Mouse (Mus musculus): Measurements from ENCODE around the gene Mmp19. TPM values are rescaled to one million over a fixed set of nuclear protein-coding genes. Genes with fewer than 3 reads are reported as not detected.

Mmp19 gene
- polyA plus RNA-seq, 1 experiment, result 0.01 TPM

DNA sequence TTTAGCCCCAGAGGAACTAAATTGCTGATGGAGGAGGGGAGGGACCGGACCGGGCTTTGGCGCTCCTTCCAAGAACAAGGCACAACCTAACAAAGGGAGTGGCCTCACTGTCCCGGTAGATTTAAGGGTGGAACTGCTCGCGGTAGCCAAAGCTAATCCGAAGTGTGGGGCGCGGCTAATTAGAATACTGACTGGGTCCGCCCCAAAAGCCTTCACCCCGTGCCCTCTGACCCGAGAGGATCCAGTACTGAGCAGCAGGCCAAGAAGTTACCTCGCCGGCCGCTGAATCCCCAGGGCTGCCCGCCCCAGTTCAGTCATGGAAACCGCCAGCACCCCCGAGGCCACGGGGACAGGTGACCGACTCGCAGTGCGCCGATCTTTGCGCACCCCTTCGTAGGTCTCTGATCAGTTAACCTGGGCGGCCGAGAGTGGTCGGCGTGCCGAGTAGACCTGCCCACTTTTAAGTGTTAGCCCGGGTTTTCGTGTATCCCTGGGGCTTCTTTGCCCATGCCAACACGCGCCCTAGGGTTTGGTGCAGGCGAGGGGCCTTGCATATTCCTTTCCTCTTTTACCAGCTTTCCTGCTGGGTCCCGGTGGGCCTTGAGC lies 43.0 kb upstream of the Mmp19 start, which contains the start of gene Pym1:
Pym1 (plus strand) TSS at position 244 of the 606 bp plus-strand sequence.
- peaks cover 2% of the 10 kb centered on the region; the same call in 1 of the 2 replicates for H3K9me3 ChIP-seq (ENCODE audit: control insufficient read depth, low read length)
- TF ChIP-seq TAL1 (IDR thresholded peaks at IDR 0.05; ENCODE audit: low read length) (no peak), GATA1 (IDR thresholded peaks at IDR 0.05; ENCODE audit: low read length) (no peak)
- H3K4me1 ChIP-seq (ENCODE audit: control insufficient read depth), result peaks cover 48% of the 10 kb centered on the region
- peak within 1 kb of the TSS; percentile 94 for H3K4me3 ChIP-seq (replicated peaks)
- peaks cover 18% of the 10 kb centered on the region for H3K36me3 ChIP-seq (ENCODE audit: control insufficient read depth)
- peaks cover 40% of the 10 kb centered on the region for H3K27me3 ChIP-seq (ENCODE audit: control insufficient read depth)

DNA sequence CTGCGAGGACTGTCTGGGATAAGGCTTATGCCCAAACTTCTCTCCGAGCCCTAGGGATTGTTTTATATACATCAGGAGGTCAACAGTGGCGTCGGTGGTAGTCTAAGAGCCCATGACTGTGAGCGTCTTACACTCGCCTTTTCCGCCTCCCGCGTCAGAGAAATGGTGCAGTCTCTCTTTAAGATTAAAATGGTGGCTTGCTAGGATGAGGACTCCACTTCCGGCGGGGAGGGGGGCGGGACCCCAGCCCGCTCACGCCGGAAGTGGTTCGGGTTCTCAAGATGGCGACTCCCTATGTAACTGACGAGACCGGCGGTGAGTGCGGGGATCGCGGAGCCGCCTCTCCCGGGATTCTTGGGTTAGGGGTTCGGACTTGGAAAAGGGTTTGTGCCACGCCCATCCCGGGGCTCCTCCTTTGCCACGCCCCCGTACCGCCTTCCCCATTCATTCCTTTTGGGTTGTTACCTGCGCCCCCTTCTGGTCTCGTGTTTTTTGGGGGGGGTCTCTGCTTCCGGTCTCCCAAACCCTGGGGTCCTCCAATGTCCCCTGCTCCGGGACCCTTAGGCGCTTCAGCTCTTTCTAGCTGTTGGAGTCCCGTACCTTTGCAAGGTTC lies 42.4 kb upstream of the Mmp19 start:
- Histone ChIP-seq H3K36me3 (ENCODE audit: control insufficient read depth) (peaks cover 24% of the 10 kb centered on the region), H3K27me3 (ENCODE audit: control insufficient read depth) (peaks cover 34% of the 10 kb centered on the region), H3K4me1 (ENCODE audit: control insufficient read depth) (peaks cover 48% of the 10 kb centered on the region), H3K9me3 (ENCODE audit: control insufficient read depth, low read length) (peaks cover 2% of the 10 kb centered on the region; the same call in 1 of the 2 replicates), H3K4me3 (replicated peaks) (peak overlapping the region; percentile 94)
- no peak for TF ChIP-seq TAL1 (IDR thresholded peaks at IDR 0.05; ENCODE audit: low read length)
- no peak for TF ChIP-seq GATA1 (IDR thresholded peaks at IDR 0.05; ENCODE audit: low read length)

DNA sequence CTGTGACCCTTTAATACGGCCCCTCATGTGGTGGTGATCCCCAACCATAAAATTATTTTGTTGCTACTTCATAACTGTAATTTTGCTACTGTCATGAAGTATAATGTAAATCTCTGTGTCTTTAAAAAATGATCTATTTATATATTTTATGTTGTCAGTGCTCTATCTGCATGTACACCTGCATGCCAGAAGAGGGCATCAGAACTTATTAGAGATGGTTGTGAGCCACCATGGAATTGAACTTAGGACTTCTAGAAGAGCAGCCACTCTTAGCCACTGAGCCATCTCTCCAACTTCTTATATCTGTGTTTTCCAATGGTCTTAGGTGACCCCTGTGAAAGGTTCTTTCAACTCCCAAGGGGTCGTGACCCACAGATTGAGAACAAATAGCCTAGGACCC lies 17.8 kb upstream of the Mmp19 start:
- TF ChIP-seq GATA1 (IDR thresholded peaks at IDR 0.05; ENCODE audit: low read length), result no peak
- TF ChIP-seq TAL1 (IDR thresholded peaks at IDR 0.05; ENCODE audit: low read length), result no peak
- peaks cover 4% of the 10 kb centered on the region for H3K4me1 ChIP-seq (ENCODE audit: control insufficient read depth)
- H3K36me3 ChIP-seq (ENCODE audit: control insufficient read depth), result no peaks in the 10 kb centered on the region; the same call in 1 of the 2 replicates
- no peak overlapping the region for H3K4me3 ChIP-seq (replicated peaks)
- H3K27me3 ChIP-seq (ENCODE audit: control insufficient read depth), result peaks cover 2% of the 10 kb centered on the region
- H3K9me3 ChIP-seq (ENCODE audit: control insufficient read depth, low read length), result no peaks in the 10 kb centered on the region

DNA sequence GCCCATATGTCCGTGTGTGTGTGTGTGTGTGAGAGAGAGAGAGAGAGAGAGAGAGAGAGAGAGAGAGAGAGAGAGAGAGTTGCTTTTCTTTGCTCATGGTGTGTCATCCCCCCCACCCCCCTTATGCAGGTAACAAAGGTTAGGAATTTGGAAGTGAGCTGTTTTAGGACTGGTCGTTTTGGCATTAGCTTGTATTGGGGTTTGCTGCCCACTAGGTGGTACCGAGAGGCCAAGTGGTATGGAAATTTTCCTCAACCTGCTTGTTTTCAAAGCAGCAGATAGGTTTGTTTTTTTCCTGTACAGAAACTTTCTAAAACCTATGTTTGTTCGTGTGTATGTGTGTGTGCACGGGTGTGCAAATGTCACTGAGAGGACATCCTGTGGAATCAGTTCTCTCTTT lies 17.0 kb upstream of the Mmp19 start:
- no peak overlapping the region for H3K4me3 ChIP-seq (replicated peaks)
- no peaks in the 10 kb centered on the region for H3K36me3 ChIP-seq (ENCODE audit: control insufficient read depth)
- H3K9me3 ChIP-seq (ENCODE audit: control insufficient read depth, low read length), result no peaks in the 10 kb centered on the region
- H3K27me3 ChIP-seq (ENCODE audit: control insufficient read depth), result peaks cover 2% of the 10 kb centered on the region
- peaks cover 4% of the 10 kb centered on the region for H3K4me1 ChIP-seq (ENCODE audit: control insufficient read depth)
- no peak for TF ChIP-seq GATA1 (IDR thresholded peaks at IDR 0.05; ENCODE audit: low read length)
- no peak for TF ChIP-seq TAL1 (IDR thresholded peaks at IDR 0.05; ENCODE audit: low read length)

DNA sequence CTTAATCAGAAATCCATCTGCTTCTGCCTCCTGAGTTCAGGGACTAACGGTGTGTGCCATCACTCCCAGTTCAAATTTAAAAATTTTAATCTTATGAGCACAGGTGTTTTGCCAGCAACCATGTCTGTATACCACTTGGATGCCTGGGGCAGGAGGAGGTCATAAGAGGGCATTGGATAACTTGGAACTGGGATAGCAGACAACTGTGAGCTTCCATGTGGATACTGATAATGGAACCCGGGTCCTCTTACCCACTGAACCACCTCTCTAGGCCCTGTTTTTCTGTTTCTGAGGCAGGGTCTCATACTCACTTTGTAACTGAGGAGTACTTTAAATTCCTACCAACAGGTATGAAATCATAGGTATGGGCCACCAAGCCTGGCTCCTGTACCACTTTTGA lies 12.3 kb upstream of the Mmp19 start:
- TF ChIP-seq GATA1 (IDR thresholded peaks at IDR 0.05; ENCODE audit: low read length) (no peak), TAL1 (IDR thresholded peaks at IDR 0.05; ENCODE audit: low read length) (no peak)
- Histone ChIP-seq H3K27me3 (ENCODE audit: control insufficient read depth) (peaks cover 2% of the 10 kb centered on the region), H3K36me3 (ENCODE audit: control insufficient read depth) (no peaks in the 10 kb centered on the region), H3K4me1 (ENCODE audit: control insufficient read depth) (no peaks in the 10 kb centered on the region), H3K4me3 (replicated peaks) (no peak overlapping the region), H3K9me3 (ENCODE audit: control insufficient read depth, low read length) (peaks cover 8% of the 10 kb centered on the region)

DNA sequence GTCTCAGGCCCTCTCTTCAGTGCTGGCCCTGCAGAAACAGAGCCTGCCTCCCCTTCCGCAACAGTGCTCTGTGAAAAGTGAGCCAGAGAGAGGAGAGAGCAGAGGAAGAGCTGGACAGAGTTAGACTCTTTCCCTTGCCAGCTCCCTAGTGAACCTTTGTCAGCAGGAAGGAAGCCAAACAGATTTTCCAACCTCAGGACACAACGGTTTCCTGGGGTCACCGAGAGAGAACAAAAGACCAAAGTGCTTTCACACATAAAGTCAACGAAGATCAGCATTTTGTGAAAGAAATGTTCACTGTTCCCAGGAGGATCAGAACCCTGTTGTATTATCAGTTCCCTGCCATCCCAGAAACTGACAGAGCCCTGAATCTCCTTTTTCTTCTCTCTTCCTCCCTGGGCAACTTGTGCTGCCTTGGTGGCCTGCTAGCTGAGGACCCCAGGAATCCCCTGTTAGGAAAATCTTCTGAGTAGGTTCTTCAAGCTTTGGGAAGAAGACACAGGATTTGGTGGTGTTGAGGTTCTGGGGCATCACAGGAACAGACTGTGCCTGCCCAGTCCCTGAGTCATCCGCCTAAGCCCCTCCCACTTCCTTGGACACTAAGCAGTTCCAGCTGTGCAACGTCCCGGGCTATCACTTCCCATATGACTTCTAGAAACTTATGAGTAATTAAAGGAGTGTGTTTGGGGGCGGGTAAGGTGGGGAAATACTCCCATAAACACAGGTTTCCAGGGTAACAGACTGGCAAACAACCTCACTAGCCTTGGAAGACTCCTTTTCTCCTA lies 11.5 kb upstream of the Mmp19 start:
- Histone ChIP-seq H3K36me3 (ENCODE audit: control insufficient read depth) (no peaks in the 10 kb centered on the region), H3K9me3 (ENCODE audit: control insufficient read depth, low read length) (peaks cover 16% of the 10 kb centered on the region), H3K4me3 (replicated peaks) (no peak overlapping the region), H3K4me1 (ENCODE audit: control insufficient read depth) (no peaks in the 10 kb centered on the region), H3K27me3 (ENCODE audit: control insufficient read depth) (peaks cover 2% of the 10 kb centered on the region)
- TF ChIP-seq TAL1 (IDR thresholded peaks at IDR 0.05; ENCODE audit: low read length), result no peak
- no peak for TF ChIP-seq GATA1 (IDR thresholded peaks at IDR 0.05; ENCODE audit: low read length)

DNA sequence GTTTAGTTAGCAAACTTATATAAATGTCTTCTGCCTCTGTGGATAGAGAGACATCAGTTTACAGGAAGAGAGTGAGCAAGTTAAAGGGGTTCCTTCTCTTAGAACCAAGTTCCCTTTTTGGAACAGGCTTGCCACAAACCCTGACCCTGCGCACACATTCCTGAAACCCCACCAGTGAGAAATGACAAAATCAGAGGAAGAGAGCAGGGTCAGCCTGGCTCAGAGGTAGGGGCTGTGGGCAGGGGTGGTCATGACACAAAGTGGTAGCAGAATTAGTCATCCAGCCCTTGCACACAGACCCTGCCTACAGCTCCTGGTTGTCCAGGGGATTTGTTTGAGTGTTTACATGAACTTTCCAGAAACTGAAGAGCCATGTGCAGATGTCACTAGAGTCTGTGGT lies 10.5 kb upstream of the Mmp19 start:
- H3K4me1 ChIP-seq (ENCODE audit: control insufficient read depth), result no peaks in the 10 kb centered on the region
- no peaks in the 10 kb centered on the region for H3K36me3 ChIP-seq (ENCODE audit: control insufficient read depth)
- H3K9me3 ChIP-seq (ENCODE audit: control insufficient read depth, low read length), result peaks cover 18% of the 10 kb centered on the region
- no peak for TF ChIP-seq TAL1 (IDR thresholded peaks at IDR 0.05; ENCODE audit: low read length)
- TF ChIP-seq GATA1 (IDR thresholded peaks at IDR 0.05; ENCODE audit: low read length), result no peak
- peaks cover 2% of the 10 kb centered on the region for H3K27me3 ChIP-seq (ENCODE audit: control insufficient read depth)
- H3K4me3 ChIP-seq (replicated peaks), result no peak overlapping the region

DNA sequence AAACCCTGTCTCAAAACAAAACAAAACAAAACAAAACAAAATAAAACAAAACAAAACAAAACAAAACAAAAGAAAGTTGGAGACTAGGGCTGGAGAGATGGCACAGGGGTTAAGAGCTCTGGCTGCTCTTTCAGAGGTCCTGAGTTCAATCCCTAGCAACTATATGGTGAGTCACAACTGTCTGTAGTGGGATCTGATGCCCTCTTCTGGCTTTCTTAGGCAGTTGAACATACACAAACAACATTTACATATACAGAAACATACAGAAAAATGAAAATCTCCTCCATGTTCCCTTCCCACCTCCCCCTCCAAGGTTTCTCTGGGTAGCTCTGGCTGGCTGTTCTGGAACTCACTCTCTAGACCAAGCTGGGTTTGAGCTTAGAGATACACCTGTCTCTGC lies 1.3 kb downstream of the Mmp19 start:
- H3K9me3 ChIP-seq (ENCODE audit: control insufficient read depth, low read length), result no peaks in the 10 kb centered on the region
- H3K36me3 ChIP-seq (ENCODE audit: control insufficient read depth), result no peaks in the 10 kb centered on the region; the same call in 1 of the 2 replicates
- TF ChIP-seq GATA1 (IDR thresholded peaks at IDR 0.05; ENCODE audit: low read length), result no peak
- TF ChIP-seq TAL1 (IDR thresholded peaks at IDR 0.05; ENCODE audit: low read length), result no peak
- H3K4me1 ChIP-seq (ENCODE audit: control insufficient read depth), result peaks cover 2% of the 10 kb centered on the region
- H3K27me3 ChIP-seq (ENCODE audit: control insufficient read depth), result 0 out of 2 replicates have a peak, but pooled peaks cover 2% of the 10 kb centered on the region
- H3K4me3 ChIP-seq (replicated peaks), result no peak overlapping the region

DNA sequence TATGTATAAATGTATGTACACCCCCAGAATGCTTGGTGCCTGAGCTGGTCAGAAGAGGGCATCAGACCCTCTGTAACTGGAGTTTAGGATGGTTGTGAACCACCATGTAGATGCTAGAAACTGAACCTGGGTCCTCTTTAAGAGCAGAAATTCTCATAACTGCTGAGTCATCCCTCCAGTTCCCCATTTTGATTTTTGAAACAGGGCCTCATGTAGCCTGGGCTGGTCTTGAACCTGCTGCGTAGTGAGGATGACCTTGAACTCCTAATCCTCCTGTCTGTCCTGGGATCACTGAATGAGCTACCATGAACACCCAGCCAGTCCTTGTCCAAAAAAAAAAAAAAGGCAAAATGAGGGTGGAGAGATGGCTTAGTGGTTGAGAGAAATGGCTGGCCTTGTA lies 2.5 kb downstream of the Mmp19 start:
- Histone ChIP-seq H3K4me3 (replicated peaks) (no peak overlapping the region), H3K4me1 (ENCODE audit: control insufficient read depth) (peaks cover 2% of the 10 kb centered on the region), H3K9me3 (ENCODE audit: control insufficient read depth, low read length) (no peaks in the 10 kb centered on the region), H3K36me3 (ENCODE audit: control insufficient read depth) (no peaks in the 10 kb centered on the region; the same call in 1 of the 2 replicates), H3K27me3 (ENCODE audit: control insufficient read depth) (0 out of 2 replicates have a peak, but pooled peaks cover 2% of the 10 kb centered on the region)
- TF ChIP-seq TAL1 (IDR thresholded peaks at IDR 0.05; ENCODE audit: low read length) (no peak), GATA1 (IDR thresholded peaks at IDR 0.05; ENCODE audit: low read length) (no peak)

Measured in erythroblast, embryonic 14.5 days (primary cell).